Mouse (Mus musculus): ENCODE results near the gene Homer3. TPM values are rescaled to one million over a fixed set of nuclear protein-coding genes. Genes with fewer than 3 reads are reported as not detected.

The Homer3 gene
- polyA plus RNA-seq, 1 experiment from 2014 or later, result 48.9 TPM

- Histone ChIP-seq H3K9me3 (replicated peaks; ENCODE audit: control insufficient read depth, low read length) (no peaks in the 10 kb centered on the region), H3K4me3 (ENCODE audit: low read depth, low read length) (no peak overlapping the region), H3K27me3 (ENCODE audit: control insufficient read depth, insufficient read depth, low read length) (no peaks in the 10 kb centered on the region), H3K27ac (replicated peaks; ENCODE audit: low read depth, low read length) (no peak overlapping the region), H3K36me3 (replicated peaks; ENCODE audit: control insufficient read depth, insufficient read depth, low read depth, low read length) (peaks cover 32% of the 10 kb centered on the region), H3K4me1 (ENCODE audit: control insufficient read depth, insufficient read depth, low read length) (no peaks in the 10 kb centered on the region), H3K4me2 (ENCODE audit: low read depth, low read length) (no peak overlapping the region), H3K9ac (replicated peaks; ENCODE audit: low read length) (no peak overlapping the region)
- DNase-seq (ENCODE audit: low spot score) (no peak), ATAC-seq (replicated peaks; ENCODE audit: insufficient number of reproducible peaks, low FRiP score, low TSS enrichment, low read depth) (no peak)
- WGBS, result 84% methylated on average over 1 of the region's 1 CpGs
Observed at GRCm38 (mm10) chr8:70254628-70255027, 28.0 kb upstream of the Homer3 start.

GRCm38 (mm10) chr8:70257456-70257855, 25.2 kb upstream of the Homer3 start:
- Histone ChIP-seq H3K27ac (replicated peaks; ENCODE audit: low read depth, low read length) (no peak overlapping the region), H3K9ac (replicated peaks; ENCODE audit: low read length) (no peak overlapping the region), H3K4me1 (ENCODE audit: control insufficient read depth, insufficient read depth, low read length) (no peaks in the 10 kb centered on the region), H3K27me3 (ENCODE audit: control insufficient read depth, insufficient read depth, low read length) (no peaks in the 10 kb centered on the region), H3K36me3 (replicated peaks; ENCODE audit: control insufficient read depth, insufficient read depth, low read depth, low read length) (peaks cover 42% of the 10 kb centered on the region), H3K4me3 (ENCODE audit: low read depth, low read length) (no peak overlapping the region), H3K4me2 (ENCODE audit: low read depth, low read length) (no peak overlapping the region), H3K9me3 (replicated peaks; ENCODE audit: control insufficient read depth, low read length) (no peaks in the 10 kb centered on the region)
- WGBS, result 89% methylated on average over 3 of the region's 3 CpGs
- DNase-seq (ENCODE audit: low spot score), result no peak
- no peak for ATAC-seq (replicated peaks; ENCODE audit: insufficient number of reproducible peaks, low FRiP score, low TSS enrichment, low read depth)

GRCm38 (mm10) chr8:70258600-70258999, 24.0 kb upstream of the Homer3 start:
- ATAC-seq (replicated peaks; ENCODE audit: insufficient number of reproducible peaks, low FRiP score, low TSS enrichment, low read depth), result no peak
- H3K9ac ChIP-seq (replicated peaks; ENCODE audit: low read length), result no peak overlapping the region
- DNase-seq (ENCODE audit: low spot score), result no peak
- H3K27me3 ChIP-seq (ENCODE audit: control insufficient read depth, insufficient read depth, low read length), result no peaks in the 10 kb centered on the region
- H3K4me2 ChIP-seq (ENCODE audit: low read depth, low read length), result no peak overlapping the region
- no peaks in the 10 kb centered on the region for H3K4me1 ChIP-seq (ENCODE audit: control insufficient read depth, insufficient read depth, low read length)
- H3K36me3 ChIP-seq (replicated peaks; ENCODE audit: control insufficient read depth, insufficient read depth, low read depth, low read length), result peaks cover 41% of the 10 kb centered on the region
- no peak overlapping the region for H3K4me3 ChIP-seq (ENCODE audit: low read depth, low read length)
- H3K27ac ChIP-seq (replicated peaks; ENCODE audit: low read depth, low read length), result no peak overlapping the region
- H3K9me3 ChIP-seq (replicated peaks; ENCODE audit: control insufficient read depth, low read length), result no peaks in the 10 kb centered on the region
- 96% methylated on average over 5 of the region's 5 CpGs for WGBS

- Histone ChIP-seq H3K27ac (replicated peaks; ENCODE audit: low read depth, low read length) (no peak overlapping the region), H3K4me3 (ENCODE audit: low read depth, low read length) (no peak overlapping the region), H3K4me1 (ENCODE audit: control insufficient read depth, insufficient read depth, low read length) (no peaks in the 10 kb centered on the region), H3K4me2 (ENCODE audit: low read depth, low read length) (no peak overlapping the region), H3K27me3 (ENCODE audit: control insufficient read depth, insufficient read depth, low read length) (no peaks in the 10 kb centered on the region), H3K9ac (replicated peaks; ENCODE audit: low read length) (no peak overlapping the region), H3K36me3 (replicated peaks; ENCODE audit: control insufficient read depth, insufficient read depth, low read depth, low read length) (peaks cover 41% of the 10 kb centered on the region), H3K9me3 (replicated peaks; ENCODE audit: control insufficient read depth, low read length) (no peaks in the 10 kb centered on the region)
- no peak for ATAC-seq (replicated peaks; ENCODE audit: insufficient number of reproducible peaks, low FRiP score, low TSS enrichment, low read depth)
- DNase-seq (ENCODE audit: low spot score), result no peak
- WGBS, result 88% methylated on average over 2 of the region's 2 CpGs
Observed at GRCm38 (mm10) chr8:70259043-70259442, 23.6 kb upstream of the Homer3 start.

DNA sequence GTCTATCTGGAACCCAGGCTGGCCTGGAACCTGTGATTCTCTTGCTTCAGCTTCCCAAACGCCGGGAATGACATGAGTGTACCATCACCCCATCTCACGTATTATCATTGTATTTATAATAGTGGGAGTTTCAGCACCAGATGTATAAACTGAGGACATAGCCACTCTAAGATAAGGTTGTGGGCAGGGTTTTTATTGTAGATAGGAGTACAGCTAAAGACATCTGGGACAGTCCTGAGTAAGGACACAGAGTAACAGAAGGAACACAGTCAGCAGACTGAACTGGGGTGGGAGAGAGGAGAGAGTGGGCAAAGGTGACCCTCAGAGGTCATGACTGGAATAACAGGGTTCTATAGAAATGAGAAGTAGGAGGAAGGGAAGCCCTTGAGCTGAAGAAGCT, 15.0 kb upstream of the Homer3 start:
- H3K4me1 ChIP-seq (ENCODE audit: control insufficient read depth, insufficient read depth, low read length), result no peaks in the 10 kb centered on the region
- WGBS, result 87% methylated on average over 3 of the region's 3 CpGs
- no peak overlapping the region for H3K9ac ChIP-seq (replicated peaks; ENCODE audit: low read length)
- no peaks in the 10 kb centered on the region for H3K27me3 ChIP-seq (ENCODE audit: control insufficient read depth, insufficient read depth, low read length)
- no peak for ATAC-seq (replicated peaks; ENCODE audit: insufficient number of reproducible peaks, low FRiP score, low TSS enrichment, low read depth)
- H3K4me2 ChIP-seq (ENCODE audit: low read depth, low read length), result no peak overlapping the region
- no peak overlapping the region for H3K27ac ChIP-seq (replicated peaks; ENCODE audit: low read depth, low read length)
- DNase-seq (ENCODE audit: low spot score), result no peak
- H3K9me3 ChIP-seq (replicated peaks; ENCODE audit: control insufficient read depth, low read length), result no peaks in the 10 kb centered on the region
- H3K36me3 ChIP-seq (replicated peaks; ENCODE audit: control insufficient read depth, insufficient read depth, low read depth, low read length), result peaks cover 5% of the 10 kb centered on the region
- no peak overlapping the region for H3K4me3 ChIP-seq (ENCODE audit: low read depth, low read length)

GRCm38 (mm10) chr8:70268311-70268710, 14.3 kb upstream of the Homer3 start:
- no peaks in the 10 kb centered on the region for H3K9me3 ChIP-seq (replicated peaks; ENCODE audit: control insufficient read depth, low read length)
- ATAC-seq (replicated peaks; ENCODE audit: insufficient number of reproducible peaks, low FRiP score, low TSS enrichment, low read depth) (no peak), DNase-seq (ENCODE audit: low spot score) (no peak)
- H3K27me3 ChIP-seq (ENCODE audit: control insufficient read depth, insufficient read depth, low read length), result no peaks in the 10 kb centered on the region
- no peak overlapping the region for H3K27ac ChIP-seq (replicated peaks; ENCODE audit: low read depth, low read length)
- no peak overlapping the region for H3K9ac ChIP-seq (replicated peaks; ENCODE audit: low read length)
- WGBS, result 57% methylated on average over 5 of the region's 5 CpGs
- no peak overlapping the region for H3K4me2 ChIP-seq (ENCODE audit: low read depth, low read length)
- H3K36me3 ChIP-seq (replicated peaks; ENCODE audit: control insufficient read depth, insufficient read depth, low read depth, low read length), result peaks cover 4% of the 10 kb centered on the region
- H3K4me1 ChIP-seq (ENCODE audit: control insufficient read depth, insufficient read depth, low read length), result no peaks in the 10 kb centered on the region
- no peak overlapping the region for H3K4me3 ChIP-seq (ENCODE audit: low read depth, low read length)

DNA sequence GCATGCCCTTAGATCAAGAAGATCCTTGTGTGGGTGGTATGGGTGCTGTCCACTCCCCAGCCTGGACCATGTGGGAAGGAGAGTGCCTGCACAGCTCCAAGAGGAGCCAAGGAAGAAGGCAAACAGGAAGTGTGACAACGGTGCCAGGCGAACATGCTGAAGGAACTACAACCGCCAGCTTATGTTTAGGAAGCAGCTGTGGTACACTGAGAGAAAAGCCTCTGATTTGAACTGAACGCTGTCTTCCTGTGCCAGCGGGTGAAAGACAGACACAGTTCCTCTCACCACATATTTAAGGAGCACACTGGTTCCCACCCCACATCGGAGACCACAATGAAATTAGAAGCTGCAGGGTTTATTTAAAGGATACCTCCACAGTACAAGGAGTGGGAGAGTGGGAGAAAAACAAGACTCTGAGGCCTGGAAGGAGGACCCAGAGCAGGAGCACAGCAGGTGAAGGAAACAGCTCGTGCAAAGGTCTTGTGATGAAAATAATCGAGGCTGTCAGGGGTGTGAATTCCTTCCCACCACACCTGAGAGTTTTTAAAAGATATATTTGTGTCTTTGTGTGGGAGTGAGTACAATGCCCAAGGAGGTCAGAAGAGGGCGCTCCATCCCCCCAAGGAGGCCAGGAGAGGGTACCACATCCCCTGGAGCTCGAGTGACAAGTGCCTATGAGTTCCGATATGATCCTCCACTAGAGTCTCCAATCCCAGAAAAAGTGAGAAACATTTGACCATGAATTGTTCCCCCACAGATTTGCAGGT, 13.6 kb upstream of the Homer3 start:
- H3K27ac ChIP-seq (replicated peaks; ENCODE audit: low read depth, low read length), result no peak overlapping the region
- ATAC-seq (replicated peaks; ENCODE audit: insufficient number of reproducible peaks, low FRiP score, low TSS enrichment, low read depth) (no peak), DNase-seq (ENCODE audit: low spot score) (peak; percentile 37)
- 52% methylated on average over 11 of the region's 11 CpGs for WGBS
- H3K4me2 ChIP-seq (ENCODE audit: low read depth, low read length), result no peak overlapping the region
- H3K4me1 ChIP-seq (ENCODE audit: control insufficient read depth, insufficient read depth, low read length), result no peaks in the 10 kb centered on the region
- peaks cover 4% of the 10 kb centered on the region for H3K36me3 ChIP-seq (replicated peaks; ENCODE audit: control insufficient read depth, insufficient read depth, low read depth, low read length)
- no peak overlapping the region for H3K4me3 ChIP-seq (ENCODE audit: low read depth, low read length)
- H3K9me3 ChIP-seq (replicated peaks; ENCODE audit: control insufficient read depth, low read length), result no peaks in the 10 kb centered on the region
- no peak overlapping the region for H3K9ac ChIP-seq (replicated peaks; ENCODE audit: low read length)
- no peaks in the 10 kb centered on the region for H3K27me3 ChIP-seq (ENCODE audit: control insufficient read depth, insufficient read depth, low read length)

- H3K27ac ChIP-seq (replicated peaks; ENCODE audit: low read depth, low read length), result no peak overlapping the region
- peak; percentile 47; the same call in 1 of the 2 replicates for ATAC-seq (replicated peaks; ENCODE audit: insufficient number of reproducible peaks, low FRiP score, low TSS enrichment, low read depth)
- no peaks in the 10 kb centered on the region for H3K27me3 ChIP-seq (ENCODE audit: control insufficient read depth, insufficient read depth, low read length)
- DNase-seq (ENCODE audit: low spot score), result no peak
- H3K4me2 ChIP-seq (ENCODE audit: low read depth, low read length), result no peak overlapping the region
- no peaks in the 10 kb centered on the region for H3K4me1 ChIP-seq (ENCODE audit: control insufficient read depth, insufficient read depth, low read length)
- WGBS, result 48% methylated on average over 3 of the region's 3 CpGs
- no peak overlapping the region for H3K4me3 ChIP-seq (ENCODE audit: low read depth, low read length)
- H3K36me3 ChIP-seq (replicated peaks; ENCODE audit: control insufficient read depth, insufficient read depth, low read depth, low read length), result no peaks in the 10 kb centered on the region
- H3K9ac ChIP-seq (replicated peaks; ENCODE audit: low read length), result no peak overlapping the region
- H3K9me3 ChIP-seq (replicated peaks; ENCODE audit: control insufficient read depth, low read length), result no peaks in the 10 kb centered on the region
Observed at GRCm38 (mm10) chr8:70272949-70273348, 9.7 kb upstream of the Homer3 start.
